Mouse (Mus musculus) thymus, adult 2 months (tissue): Measurements from ENCODE around the gene Eef2kmt.
A peak's percentile ranks its signal among the peaks of the same experiment; 100 is the strongest.

Experiments
- CTCF ChIP-seq: fragments of 200-500 bp; IDR thresholded peaks from 2 replicates; pipeline ENCODE4 v1.5.1; 2012; ENCODE audit warnings: mild to moderate bottlenecking, control low read depth, low read length, moderate library complexity, borderline replicate concordance; ENCODE audit not compliant: control insufficient read depth, poor library complexity, insufficient read depth; ENCODE audit errors: extremely low read depth
- POLR2A ChIP-seq: fragments of 200-500 bp; IDR thresholded peaks from 2 replicates; pipeline ENCODE4 v1.6.1; 2012; ENCODE audit warnings: mild to moderate bottlenecking, low read length, control low read depth, moderate library complexity; ENCODE audit not compliant: control insufficient read depth, poor library complexity, insufficient read depth; ENCODE audit errors: extremely low read depth

DNA sequence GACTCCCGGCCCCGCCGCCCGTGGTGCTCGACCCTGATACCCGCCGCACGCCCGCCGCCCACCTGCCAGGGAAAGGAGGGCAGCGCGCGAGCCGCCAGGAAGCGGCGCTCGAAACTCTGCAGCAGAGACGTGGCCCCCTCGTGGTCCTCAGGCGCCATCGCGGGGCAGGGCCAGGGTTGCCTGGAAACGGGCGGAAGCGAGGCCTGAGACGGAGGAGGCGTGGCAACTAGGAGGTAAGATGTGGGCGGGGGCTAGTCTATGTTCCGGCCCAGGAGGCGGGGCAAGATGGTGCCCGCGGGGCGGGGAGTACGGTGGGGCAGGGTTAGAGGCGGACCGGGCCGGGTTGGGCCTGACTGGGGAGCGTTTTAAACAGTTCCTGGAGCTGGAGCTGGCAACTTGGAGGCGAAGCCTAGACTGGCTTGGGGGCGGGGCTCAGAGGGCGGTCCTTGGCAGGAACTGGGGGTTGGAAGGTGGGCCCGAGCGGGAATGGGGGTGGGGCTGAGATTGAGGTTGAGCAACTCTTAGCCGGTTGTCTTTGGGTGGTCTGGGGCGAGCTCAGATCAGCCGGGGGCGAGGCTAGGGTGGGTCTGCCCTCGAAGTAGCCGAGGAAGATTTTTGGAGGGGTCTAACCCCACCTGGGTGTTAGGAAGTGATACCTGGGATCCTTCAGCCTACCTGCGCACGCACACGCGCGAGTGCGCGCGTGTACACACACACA lies at the start of gene Eef2kmt:
- TF ChIP-seq CTCF (peak; percentile 94), POLR2A (peak; percentile 69)
